Mouse (Mus musculus): Measurements from ENCODE around the gene Islr2. TPM values are rescaled to one million over a fixed set of nuclear protein-coding genes. Genes with fewer than 3 reads are reported as not detected.

Gene Islr2
- polyA plus RNA-seq, 1 experiment: 28.3 TPM

DNA sequence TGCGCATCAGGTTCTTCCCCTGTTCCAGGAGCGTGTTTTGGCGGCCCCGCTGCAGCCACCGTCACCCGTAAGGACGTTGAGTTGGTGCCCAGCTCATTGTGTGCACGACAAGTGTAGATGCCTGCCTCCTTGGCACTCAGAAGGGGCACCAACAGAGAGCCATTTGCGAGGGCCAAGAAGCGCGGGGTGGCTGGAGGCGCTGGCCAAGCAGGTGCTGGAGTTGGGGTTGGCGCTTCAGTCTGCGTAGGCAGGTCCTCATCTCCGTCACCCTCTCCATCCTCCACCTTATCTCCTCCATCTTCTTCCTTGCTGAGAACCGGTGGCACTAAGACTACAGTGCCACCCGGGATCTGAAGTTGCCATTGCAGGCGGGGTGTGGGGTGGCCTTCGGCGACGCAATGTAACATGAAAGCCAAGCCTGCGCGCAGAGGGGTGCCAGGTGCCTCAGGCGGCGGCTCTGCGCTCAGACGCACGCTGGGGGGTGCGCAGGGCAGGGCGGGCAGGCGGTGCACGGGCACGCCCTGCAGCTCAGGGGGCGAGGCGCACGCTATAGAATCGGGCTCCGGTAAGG is 5.2 kb downstream of the Islr2 start:
- Histone ChIP-seq H3K4me1 (ENCODE audit: control insufficient read depth, insufficient read depth, low read length) (peaks cover 7% of the 10 kb centered on the region), H3K4me3 (ENCODE audit: insufficient read depth, low read length) (peak overlapping the region; percentile 75), H3K27ac (ENCODE audit: insufficient read depth, low read length) (peak overlapping the region; percentile 34)
- TF ChIP-seq CTCF (IDR thresholded peaks at IDR 0.05; ENCODE audit: extremely low read depth, insufficient read depth, low read length) (0 out of 2 replicates have a peak, but pooled peaks have one; percentile 10), POLR2A (IDR thresholded peaks at IDR 0.05; ENCODE audit: extremely low read depth, insufficient read depth, low read length) (0 out of 2 replicates have a peak, but pooled peaks have one; percentile 24)

DNA sequence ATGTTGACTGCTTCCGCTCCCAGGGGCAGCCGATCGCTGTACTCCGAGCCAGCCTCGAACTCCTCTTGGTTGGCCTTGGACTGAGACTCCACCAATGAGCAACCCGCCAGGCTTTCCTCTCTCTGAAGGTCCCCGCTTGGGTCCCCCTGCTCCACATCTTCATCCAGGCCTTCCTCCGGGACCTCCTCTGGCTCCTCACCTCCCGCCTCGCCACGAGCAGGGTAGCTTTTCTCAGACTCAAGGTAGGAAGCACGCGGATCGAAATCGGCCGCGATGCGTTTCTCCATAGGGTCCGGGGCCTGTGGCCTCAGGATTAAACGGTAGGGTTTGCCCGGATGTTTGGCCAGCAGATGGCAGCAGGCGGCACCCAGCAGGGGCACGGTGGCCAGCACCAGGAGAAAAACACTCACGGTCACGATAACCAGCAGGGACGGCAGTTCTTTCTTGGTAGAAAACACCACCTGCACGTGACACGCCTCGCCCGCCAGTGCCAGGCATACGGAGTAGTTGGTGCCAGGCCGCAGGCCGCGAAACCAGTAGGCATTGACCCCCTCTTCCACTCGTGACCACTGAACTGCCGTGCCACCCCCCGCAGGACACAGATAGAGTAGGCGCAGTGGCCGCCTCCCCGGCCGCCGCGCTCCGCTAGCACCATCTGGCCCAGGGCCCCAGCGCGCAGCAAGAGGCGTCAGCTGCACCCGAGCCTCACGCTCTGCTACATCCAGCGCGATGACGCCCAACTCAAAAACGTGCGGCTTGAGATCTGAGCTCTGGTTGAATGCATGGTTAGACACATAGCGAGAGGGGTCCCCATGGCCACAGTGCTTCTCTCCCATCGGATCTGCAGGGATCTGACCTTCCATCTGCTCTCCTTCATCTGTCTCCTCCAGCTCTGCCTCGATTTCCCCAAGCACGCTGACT is 6.1 kb downstream of the Islr2 start:
- H3K27ac ChIP-seq (ENCODE audit: insufficient read depth, low read length): peak overlapping the region; percentile 34
- peak overlapping the region; percentile 75 for H3K4me3 ChIP-seq (ENCODE audit: insufficient read depth, low read length)
- H3K4me1 ChIP-seq (ENCODE audit: control insufficient read depth, insufficient read depth, low read length): peaks cover 7% of the 10 kb centered on the region
- TF ChIP-seq CTCF (IDR thresholded peaks at IDR 0.05; ENCODE audit: extremely low read depth, insufficient read depth, low read length) (peak; percentile 42), POLR2A (IDR thresholded peaks at IDR 0.05; ENCODE audit: extremely low read depth, insufficient read depth, low read length) (no peak)

DNA sequence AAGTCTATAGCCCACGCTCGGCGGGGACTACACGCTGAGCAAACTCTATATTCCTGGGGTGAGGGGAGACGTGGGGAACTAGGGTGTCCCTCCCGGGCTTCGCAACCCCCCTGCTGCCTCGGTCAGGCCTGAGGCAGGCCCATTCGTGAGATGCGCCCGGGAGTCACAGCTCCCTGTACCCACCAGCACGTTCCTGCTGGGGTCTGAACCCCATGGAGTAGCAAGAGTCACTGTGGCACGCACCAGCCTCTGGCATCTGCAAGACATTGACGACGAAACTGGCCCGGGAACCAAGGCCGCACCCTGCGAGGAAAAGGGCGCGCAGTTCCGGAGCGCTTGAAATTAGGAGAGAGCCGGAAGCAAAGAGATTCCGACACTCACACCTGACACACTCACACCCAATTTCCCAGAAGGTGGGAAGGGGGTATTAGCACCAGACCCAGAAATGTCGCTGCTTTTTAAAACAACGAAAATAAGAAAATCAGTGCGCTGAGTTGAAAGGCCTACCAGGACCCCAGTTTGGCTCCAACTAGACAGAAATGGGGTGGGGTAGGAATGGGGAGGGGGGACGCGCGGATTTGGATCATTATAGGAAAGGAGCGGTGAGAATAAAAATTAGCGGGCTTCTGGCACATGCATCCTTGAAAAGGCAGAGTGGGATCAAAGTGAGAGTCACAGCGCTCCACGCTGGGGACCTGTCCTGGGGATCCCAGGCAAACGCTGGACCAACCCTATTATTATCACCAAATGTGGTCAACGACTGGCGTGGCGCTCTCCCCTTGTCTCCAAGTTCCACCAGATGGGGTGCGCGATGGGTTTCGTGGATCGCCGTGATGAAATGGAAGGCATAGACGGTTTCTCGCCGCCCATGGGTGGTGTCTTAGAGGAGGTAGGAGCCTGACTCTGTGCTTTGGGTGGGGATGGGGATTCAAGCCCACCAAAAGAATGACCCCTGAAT is 7.2 kb downstream of the Islr2 start:
- TF ChIP-seq POLR2A (IDR thresholded peaks at IDR 0.05; ENCODE audit: extremely low read depth, insufficient read depth, low read length) (no peak), CTCF (IDR thresholded peaks at IDR 0.05; ENCODE audit: extremely low read depth, insufficient read depth, low read length) (no peak)
- peaks cover 7% of the 10 kb centered on the region for H3K4me1 ChIP-seq (ENCODE audit: control insufficient read depth, insufficient read depth, low read length)
- H3K4me3 ChIP-seq (ENCODE audit: insufficient read depth, low read length): peak overlapping the region; percentile 75
- H3K27ac ChIP-seq (ENCODE audit: insufficient read depth, low read length): peak overlapping the region; percentile 34

DNA sequence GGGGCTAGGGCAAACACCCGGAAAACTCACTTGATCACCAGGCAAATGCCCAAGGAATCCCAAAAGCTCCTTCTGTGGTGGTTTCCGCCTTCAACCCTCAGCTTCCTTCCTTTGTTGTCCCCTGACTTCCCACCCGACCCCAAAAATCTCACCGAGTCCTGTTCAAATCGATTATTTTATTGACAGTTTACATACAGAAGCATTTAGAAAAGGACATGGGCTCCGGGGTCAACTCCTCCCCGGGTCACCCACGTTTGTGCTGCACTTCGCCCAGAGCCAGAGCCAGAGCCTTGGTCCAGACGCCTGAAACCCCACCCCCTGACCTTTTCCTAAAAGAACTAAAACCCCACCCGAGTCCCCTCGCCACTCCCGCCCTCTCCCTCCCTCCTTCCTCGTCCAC is 8.0 kb downstream of the Islr2 start:
- no peak overlapping the region for H3K27ac ChIP-seq (ENCODE audit: insufficient read depth, low read length)
- H3K4me3 ChIP-seq (ENCODE audit: insufficient read depth, low read length): peak overlapping the region; percentile 75
- H3K4me1 ChIP-seq (ENCODE audit: control insufficient read depth, insufficient read depth, low read length): peaks cover 7% of the 10 kb centered on the region
- TF ChIP-seq POLR2A (IDR thresholded peaks at IDR 0.05; ENCODE audit: extremely low read depth, insufficient read depth, low read length) (no peak), CTCF (IDR thresholded peaks at IDR 0.05; ENCODE audit: extremely low read depth, insufficient read depth, low read length) (no peak)

DNA sequence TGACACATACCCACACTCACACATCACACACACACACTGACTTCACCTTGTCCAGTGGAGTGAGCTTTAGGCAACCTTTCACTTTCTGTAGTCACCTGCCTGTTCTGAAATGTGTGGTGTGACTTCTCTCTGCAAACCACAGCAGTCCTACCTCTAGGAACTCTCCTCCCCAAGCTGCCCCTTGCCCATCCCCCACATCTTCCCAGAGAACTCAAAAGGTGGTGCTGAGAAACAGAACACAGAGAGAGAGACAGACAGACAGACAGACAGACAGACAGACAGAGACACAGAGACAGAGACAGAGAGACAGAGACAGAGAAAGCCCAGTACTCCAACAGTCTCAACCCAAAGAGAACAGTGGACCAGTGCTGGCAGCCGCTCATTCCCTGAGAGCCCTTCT is 8.4 kb downstream of the Islr2 start:
- Histone ChIP-seq H3K4me1 (ENCODE audit: control insufficient read depth, insufficient read depth, low read length) (peaks cover 7% of the 10 kb centered on the region), H3K27ac (ENCODE audit: insufficient read depth, low read length) (no peak overlapping the region), H3K4me3 (ENCODE audit: insufficient read depth, low read length) (peak overlapping the region; percentile 75; the same call in 1 of the 2 replicates)
- TF ChIP-seq CTCF (IDR thresholded peaks at IDR 0.05; ENCODE audit: extremely low read depth, insufficient read depth, low read length) (no peak), POLR2A (IDR thresholded peaks at IDR 0.05; ENCODE audit: extremely low read depth, insufficient read depth, low read length) (no peak)

DNA sequence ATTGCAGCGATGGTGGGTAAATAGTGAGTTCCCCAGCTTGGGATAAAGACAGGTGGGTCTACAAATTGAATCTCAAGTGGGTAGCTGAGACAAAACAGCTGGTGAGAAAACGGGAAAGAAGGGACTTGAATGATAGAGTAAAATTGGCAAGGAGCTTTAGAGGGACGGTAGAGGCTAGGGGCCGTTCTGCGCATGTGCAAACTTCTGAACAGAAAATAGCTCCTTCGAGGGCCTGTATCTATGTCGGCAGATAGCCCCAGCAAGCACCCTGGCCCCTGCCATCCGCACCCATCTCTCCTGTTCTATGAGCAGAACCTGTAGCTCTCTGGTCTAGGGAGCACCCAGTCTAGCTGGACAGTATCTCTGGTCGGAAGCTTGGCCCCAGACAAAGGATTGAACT is 9.9 kb downstream of the Islr2 start:
- Histone ChIP-seq H3K4me1 (ENCODE audit: control insufficient read depth, insufficient read depth, low read length) (peaks cover 7% of the 10 kb centered on the region), H3K4me3 (ENCODE audit: insufficient read depth, low read length) (no peak overlapping the region), H3K27ac (ENCODE audit: insufficient read depth, low read length) (no peak overlapping the region)
- TF ChIP-seq CTCF (IDR thresholded peaks at IDR 0.05; ENCODE audit: extremely low read depth, insufficient read depth, low read length) (no peak), POLR2A (IDR thresholded peaks at IDR 0.05; ENCODE audit: extremely low read depth, insufficient read depth, low read length) (no peak)

DNA sequence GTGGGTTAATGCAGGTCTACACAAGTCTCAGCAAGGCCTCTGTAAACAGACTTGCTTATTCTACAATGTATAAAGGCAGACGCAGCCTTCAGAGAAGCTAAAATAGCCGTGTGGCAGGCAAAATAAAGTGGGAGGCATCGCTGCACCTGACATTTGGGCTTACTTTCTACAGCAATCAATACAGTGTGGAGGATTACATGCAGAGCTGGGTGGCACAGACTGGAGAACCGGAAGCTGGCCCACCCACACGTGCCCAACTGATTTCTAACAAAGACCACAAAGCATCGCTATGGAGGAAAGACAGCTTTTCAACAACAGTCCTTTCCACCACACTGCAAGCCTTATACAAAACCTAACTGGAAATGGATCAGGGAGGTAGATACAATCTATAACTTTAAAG is 19.7 kb downstream of the Islr2 start:
- H3K27ac ChIP-seq (ENCODE audit: insufficient read depth, low read length): 0 out of 2 replicates have a peak overlapping the region, but pooled peaks have one; percentile 8
- H3K4me3 ChIP-seq (ENCODE audit: insufficient read depth, low read length): no peak overlapping the region
- TF ChIP-seq CTCF (IDR thresholded peaks at IDR 0.05; ENCODE audit: extremely low read depth, insufficient read depth, low read length) (no peak), POLR2A (IDR thresholded peaks at IDR 0.05; ENCODE audit: extremely low read depth, insufficient read depth, low read length) (no peak)
- H3K4me1 ChIP-seq (ENCODE audit: control insufficient read depth, insufficient read depth, low read length): no peaks in the 10 kb centered on the region; the same call in 1 of the 2 replicates

DNA sequence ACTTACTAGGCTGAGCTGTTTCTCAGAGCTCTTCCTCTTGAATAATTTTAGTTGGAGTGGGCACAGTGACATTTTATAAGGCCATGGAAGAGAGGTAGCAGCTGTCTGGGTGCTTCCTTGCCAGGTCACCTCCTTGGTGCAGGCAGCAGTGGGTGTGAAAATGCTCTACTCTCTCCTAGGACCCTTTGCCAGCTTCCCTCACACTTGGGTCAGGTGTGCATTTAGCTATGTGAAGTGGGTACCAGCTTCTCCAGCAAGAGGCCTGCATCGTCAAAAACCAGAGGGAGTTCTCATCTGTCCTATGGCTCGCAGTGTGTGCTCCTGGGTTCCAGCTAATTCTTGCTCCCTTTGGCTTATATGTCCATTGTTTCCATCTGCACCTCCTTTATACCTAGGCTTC is 24.7 kb downstream of the Islr2 start:
- TF ChIP-seq POLR2A (IDR thresholded peaks at IDR 0.05; ENCODE audit: extremely low read depth, insufficient read depth, low read length) (no peak), CTCF (IDR thresholded peaks at IDR 0.05; ENCODE audit: extremely low read depth, insufficient read depth, low read length) (no peak)
- H3K4me3 ChIP-seq (ENCODE audit: insufficient read depth, low read length): no peak overlapping the region
- no peak overlapping the region for H3K27ac ChIP-seq (ENCODE audit: insufficient read depth, low read length)
- peaks cover 4% of the 10 kb centered on the region for H3K4me1 ChIP-seq (ENCODE audit: control insufficient read depth, insufficient read depth, low read length)

DNA sequence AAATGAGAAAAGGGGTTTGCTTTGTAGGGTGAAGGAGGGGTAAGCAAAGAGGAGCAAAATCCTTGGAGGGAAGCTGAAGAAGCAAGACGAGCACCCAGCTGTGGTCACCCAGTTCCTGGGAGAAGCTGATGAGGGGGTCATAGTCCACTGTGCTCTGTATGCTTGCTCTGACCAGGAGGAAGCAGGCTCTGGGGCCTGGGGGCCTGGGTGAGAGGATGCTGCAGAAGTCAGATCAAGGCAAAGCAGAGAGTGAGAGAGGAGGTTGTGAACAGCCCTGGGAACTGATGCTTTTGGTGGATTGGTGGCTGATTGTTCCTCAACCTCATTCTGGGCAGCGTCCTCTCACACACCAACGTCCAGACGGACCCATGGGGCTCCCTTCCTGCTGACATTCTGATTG is 27.0 kb downstream of the Islr2 start:
- Histone ChIP-seq H3K4me1 (ENCODE audit: control insufficient read depth, insufficient read depth, low read length) (peaks cover 4% of the 10 kb centered on the region), H3K4me3 (ENCODE audit: insufficient read depth, low read length) (no peak overlapping the region), H3K27ac (ENCODE audit: insufficient read depth, low read length) (peak overlapping the region; percentile 86)
- no peak for TF ChIP-seq POLR2A (IDR thresholded peaks at IDR 0.05; ENCODE audit: extremely low read depth, insufficient read depth, low read length)
- no peak for TF ChIP-seq CTCF (IDR thresholded peaks at IDR 0.05; ENCODE audit: extremely low read depth, insufficient read depth, low read length)

All from cortical plate, adult 2 months (tissue).